Mouse (Mus musculus): ENCODE data around the gene Tldc2. TPM values are rescaled to one million over a fixed set of nuclear protein-coding genes. Genes with fewer than 3 reads are reported as not detected.

The Tldc2 gene
- total RNA-seq, 2 experiments from 2014 or later: not detected

DNA sequence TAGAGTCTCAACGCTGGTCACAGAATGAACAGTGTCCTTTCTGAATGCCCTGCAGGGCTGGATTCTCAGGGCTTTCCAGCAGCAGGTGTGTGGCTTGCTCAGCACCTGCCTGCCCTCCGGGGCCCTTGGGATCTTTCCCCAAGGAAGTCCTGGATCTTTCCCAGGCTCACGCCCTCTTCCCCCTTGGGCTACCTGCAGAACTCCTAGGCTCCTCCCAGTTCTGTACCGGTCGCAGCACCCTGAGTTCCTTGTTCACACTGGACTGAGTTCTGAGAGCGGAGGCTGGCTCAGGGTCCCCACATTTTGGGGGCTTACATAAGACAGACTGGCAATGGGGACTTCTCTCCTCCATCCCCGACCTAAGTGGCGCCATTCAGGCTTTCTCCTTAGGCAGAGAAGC is 27.7 kb upstream of the Tldc2 start:
- ATAC-seq (replicated peaks; ENCODE audit: low FRiP score, poor library complexity, severe bottlenecking): no peak

GRCm38 (mm10) chr2:157060037-157060436 is 26.8 kb upstream of the Tldc2 start:
- no peak for ATAC-seq (replicated peaks; ENCODE audit: low FRiP score, poor library complexity, severe bottlenecking)

GRCm38 (mm10) chr2:157060557-157061305 is 26.1 kb upstream of the Tldc2 start:
- ATAC-seq (replicated peaks; ENCODE audit: low FRiP score, poor library complexity, severe bottlenecking): no peak

DNA sequence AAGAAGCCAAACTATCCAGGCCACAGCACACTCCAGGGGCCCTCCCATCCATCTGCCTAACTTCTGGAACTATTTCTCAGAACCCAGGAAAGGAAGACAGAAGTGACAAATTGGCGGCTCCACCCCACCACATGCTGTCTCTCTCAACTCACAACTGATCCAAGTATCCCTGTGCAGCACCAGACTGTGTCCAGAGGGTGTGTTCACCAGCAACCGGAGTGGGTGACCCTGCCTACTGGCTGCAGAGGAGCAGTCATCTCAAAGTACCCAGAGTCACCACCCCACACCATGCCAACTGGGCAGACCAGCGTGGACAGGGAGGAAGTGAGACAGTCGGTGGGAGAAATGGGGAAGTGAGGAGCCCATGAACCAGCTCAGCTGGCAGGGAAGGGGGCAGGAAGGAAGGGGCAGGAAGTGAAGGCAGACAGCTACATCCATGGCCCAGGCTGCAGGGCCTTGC is 23.6 kb upstream of the Tldc2 start:
- ATAC-seq (replicated peaks; ENCODE audit: low FRiP score, poor library complexity, severe bottlenecking): no peak

DNA sequence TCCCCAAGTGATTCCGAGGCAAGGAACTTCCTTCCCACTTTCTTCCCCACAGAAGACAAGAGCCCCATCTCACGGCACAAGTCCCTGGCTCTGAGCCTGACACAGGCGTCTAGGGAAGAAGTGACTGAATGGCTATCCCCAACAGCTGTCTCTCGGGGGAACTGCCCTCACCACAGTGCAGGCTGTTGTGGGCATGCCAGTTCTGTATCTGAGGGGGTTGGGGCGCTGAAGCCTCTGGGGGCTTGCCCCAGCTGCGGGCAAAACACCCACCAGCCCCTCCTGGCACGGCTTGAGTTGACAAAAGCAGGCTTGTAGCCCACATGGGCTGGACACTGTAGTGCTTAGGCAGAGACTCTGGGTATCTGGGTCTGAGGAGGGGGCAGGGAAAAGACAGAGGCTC is 22.7 kb upstream of the Tldc2 start:
- no peak for ATAC-seq (replicated peaks; ENCODE audit: low FRiP score, poor library complexity, severe bottlenecking)

GRCm38 (mm10) chr2:157064978-157065878 is 21.6 kb upstream of the Tldc2 start:
- no peak for ATAC-seq (replicated peaks; ENCODE audit: low FRiP score, poor library complexity, severe bottlenecking)

DNA sequence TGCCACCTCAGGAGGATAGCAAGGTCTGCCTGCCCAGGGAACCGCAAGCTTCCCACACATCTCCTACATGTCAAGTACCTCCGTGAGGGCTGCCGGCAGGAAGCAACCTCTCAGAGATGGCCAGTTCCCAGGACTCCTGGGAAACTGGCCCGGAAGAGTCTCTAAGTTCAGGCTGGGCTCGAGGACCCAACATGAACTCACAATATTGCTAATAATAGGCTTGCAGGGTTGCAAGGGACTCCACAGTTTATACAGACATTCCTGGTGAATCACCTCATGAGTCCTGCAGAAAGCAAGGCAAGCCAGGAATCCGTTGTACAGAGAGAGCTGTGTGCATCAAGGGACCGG is 21.0 kb upstream of the Tldc2 start:
- no peak for ATAC-seq (replicated peaks; ENCODE audit: low FRiP score, poor library complexity, severe bottlenecking)

GRCm38 (mm10) chr2:157066731-157067430 is 20.0 kb upstream of the Tldc2 start:
- ATAC-seq (replicated peaks; ENCODE audit: low FRiP score, poor library complexity, severe bottlenecking): no peak

DNA sequence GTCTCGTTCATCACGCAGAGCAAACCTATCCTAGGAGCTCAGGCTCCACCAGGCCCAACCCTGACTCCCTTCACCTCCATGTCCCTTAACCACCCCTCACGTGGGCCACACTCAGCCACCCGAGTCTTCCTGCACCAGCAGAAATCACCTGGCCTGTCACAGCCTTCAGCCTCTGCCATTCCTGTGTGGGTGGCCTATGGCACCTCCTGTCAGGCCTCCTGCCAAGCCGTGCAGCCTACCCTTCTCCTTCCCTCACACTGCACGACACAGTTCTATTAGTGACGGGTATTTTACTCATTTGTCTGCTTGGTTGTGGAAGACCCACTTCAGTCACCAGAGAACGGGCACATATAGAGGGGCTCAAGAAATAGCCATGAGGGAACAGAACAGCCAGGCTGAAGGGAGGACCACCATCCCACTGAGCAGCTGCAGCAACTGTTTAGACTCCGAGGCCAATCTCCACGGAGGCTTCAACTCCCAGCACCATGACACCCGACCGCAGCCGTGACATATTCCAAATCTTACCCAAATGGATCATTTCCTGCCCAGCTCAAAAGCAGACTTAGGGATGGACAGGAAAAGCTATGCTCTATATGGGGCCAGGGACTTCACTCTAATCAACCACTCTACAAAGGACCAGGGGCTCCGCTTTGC is 18.0 kb upstream of the Tldc2 start:
- ATAC-seq (replicated peaks; ENCODE audit: low FRiP score, poor library complexity, severe bottlenecking): no peak

DNA sequence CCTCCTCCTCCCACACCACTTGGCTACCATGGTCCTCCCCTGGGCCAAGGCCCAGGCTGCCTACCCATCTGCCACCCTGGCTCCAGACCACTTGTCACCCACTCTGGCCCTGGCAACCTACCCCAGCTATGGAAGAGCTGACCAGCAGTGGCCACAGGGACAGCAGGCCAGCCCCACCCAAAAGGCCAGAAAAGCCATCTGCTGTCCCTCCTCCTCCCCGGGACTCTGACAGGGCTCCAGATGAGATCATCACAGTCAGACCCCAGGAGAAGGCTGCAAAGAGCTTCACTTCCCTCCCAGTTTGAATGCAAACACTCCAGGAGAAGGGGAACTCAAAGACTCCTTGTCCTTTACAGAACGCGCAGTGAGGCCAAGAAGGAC is 17.5 kb upstream of the Tldc2 start:
- ATAC-seq (replicated peaks; ENCODE audit: low FRiP score, poor library complexity, severe bottlenecking): no peak

- ATAC-seq (replicated peaks; ENCODE audit: low FRiP score, poor library complexity, severe bottlenecking): no peak
Observed at GRCm38 (mm10) chr2:157069755-157070315, 17.0 kb upstream of the Tldc2 start.

DNA sequence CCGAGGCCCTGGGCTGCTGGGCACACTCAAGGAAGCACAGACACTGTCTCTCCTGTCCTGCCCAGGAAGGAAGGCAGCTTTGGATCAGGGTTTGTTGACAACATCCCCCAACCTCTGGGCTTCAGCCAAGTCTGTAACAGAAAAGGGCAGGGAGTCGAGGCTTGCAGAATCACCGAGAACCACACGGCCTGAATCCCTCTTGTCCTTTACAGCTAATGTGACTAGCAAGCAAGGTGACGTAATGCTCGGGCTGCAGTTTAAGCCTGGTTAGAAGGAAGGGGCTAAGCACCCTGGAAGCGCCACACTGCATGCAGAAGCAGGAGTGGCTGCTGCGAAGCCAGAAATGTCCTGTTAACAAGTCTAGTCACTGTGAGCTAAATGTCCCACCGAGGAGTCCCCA is 16.5 kb upstream of the Tldc2 start:
- no peak for ATAC-seq (replicated peaks; ENCODE audit: low FRiP score, poor library complexity, severe bottlenecking)

- ATAC-seq (replicated peaks; ENCODE audit: low FRiP score, poor library complexity, severe bottlenecking): no peak
Observed at GRCm38 (mm10) chr2:157071556-157071955, 15.3 kb upstream of the Tldc2 start.

- ATAC-seq (replicated peaks; ENCODE audit: low FRiP score, poor library complexity, severe bottlenecking): no peak
Observed at GRCm38 (mm10) chr2:157072316-157072990, 14.4 kb upstream of the Tldc2 start.

GRCm38 (mm10) chr2:157073378-157074052 is 13.3 kb upstream of the Tldc2 start:
- ATAC-seq (replicated peaks; ENCODE audit: low FRiP score, poor library complexity, severe bottlenecking): no peak

DNA sequence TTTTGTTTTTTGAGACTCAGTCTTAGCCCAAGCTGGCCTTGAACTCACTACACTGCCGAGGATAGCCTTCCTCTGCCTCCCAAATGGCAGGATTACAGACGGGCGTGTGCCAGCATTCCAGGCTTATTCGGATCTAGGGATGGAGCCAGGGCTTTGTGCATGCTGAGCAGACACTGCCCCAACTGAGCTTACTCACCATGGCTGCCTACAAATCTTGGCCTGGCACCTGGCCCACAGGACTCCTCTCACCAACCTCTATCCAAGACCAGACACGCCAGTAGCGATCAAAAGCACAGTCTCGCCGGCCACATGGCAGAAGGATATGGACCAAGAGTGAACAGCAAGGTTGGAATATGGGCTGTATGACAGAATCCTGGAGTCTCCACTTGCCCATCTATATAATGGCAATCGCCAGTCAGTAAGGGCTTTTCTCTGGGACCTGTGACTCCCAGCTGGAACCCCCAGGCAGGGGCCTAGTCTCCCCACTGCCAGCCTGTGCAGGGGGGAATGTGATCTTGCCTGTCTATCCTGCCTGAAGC is 12.6 kb upstream of the Tldc2 start:
- ATAC-seq (replicated peaks; ENCODE audit: low FRiP score, poor library complexity, severe bottlenecking): no peak

GRCm38 (mm10) chr2:157074772-157075171 is 12.1 kb upstream of the Tldc2 start:
- ATAC-seq (replicated peaks; ENCODE audit: low FRiP score, poor library complexity, severe bottlenecking): no peak

DNA sequence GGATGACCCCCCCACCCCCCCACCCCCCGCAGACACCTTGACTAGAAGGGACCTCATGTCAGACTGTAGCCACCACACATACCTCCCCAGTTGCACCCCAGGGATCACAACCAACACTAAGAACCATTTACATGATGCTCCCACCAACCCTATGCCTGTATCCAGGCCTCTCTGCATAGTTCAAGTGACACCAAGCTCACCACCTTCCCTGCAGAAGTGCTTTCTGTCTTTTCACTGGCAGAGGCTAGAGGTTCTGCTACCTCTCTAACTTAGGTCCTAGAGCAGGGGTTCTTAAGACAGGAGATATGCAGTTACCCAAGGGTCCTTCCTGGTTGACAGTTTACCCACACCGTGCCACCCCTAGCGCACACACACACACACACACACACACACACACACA is 11.6 kb upstream of the Tldc2 start:
- no peak for ATAC-seq (replicated peaks; ENCODE audit: low FRiP score, poor library complexity, severe bottlenecking)

All from erythroid progenitor cell, adult 5-6 weeks (primary cell).